Mouse (Mus musculus): ENCODE data around the gene Adamts4. TPM values are rescaled to one million over a fixed set of nuclear protein-coding genes. Genes with fewer than 3 reads are reported as not detected.

Gene Adamts4
- polyA plus RNA-seq, 1 experiment from 2014 or later, result 11.7 TPM

GRCm38 (mm10) chr1:171268341-171268740, 18.1 kb downstream of the Adamts4 start:
- Histone ChIP-seq H3K4me3 (ENCODE audit: low read depth, low read length) (no peak overlapping the region), H3K27ac (replicated peaks; ENCODE audit: low read depth, low read length) (no peak overlapping the region), H3K9ac (ENCODE audit: low read depth, low read length) (no peak overlapping the region), H3K27me3 (replicated peaks; ENCODE audit: control insufficient read depth, insufficient read depth, low read length) (no peaks in the 10 kb centered on the region), H3K4me2 (ENCODE audit: low read depth, low read length) (no peak overlapping the region), H3K9me3 (ENCODE audit: control insufficient read depth, low read length) (no peaks in the 10 kb centered on the region), H3K4me1 (ENCODE audit: control insufficient read depth, insufficient read depth, low read length) (peaks cover 17% of the 10 kb centered on the region), H3K36me3 (ENCODE audit: control insufficient read depth, insufficient read depth, low read length) (peaks cover 12% of the 10 kb centered on the region)
- 63% methylated on average over 1 of the region's 1 CpGs for WGBS
- ATAC-seq (ENCODE audit: low read depth) (no peak), DNase-seq (ENCODE audit: low spot score) (no peak)

GRCm38 (mm10) chr1:171269848-171270572, 19.8 kb downstream of the Adamts4 start, which contains the start of gene B4galt3:
Gene B4galt3, plus strand, starts transcription at chr1:171270328.
- no peaks in the 10 kb centered on the region for H3K27me3 ChIP-seq (replicated peaks; ENCODE audit: control insufficient read depth, insufficient read depth, low read length)
- DNase-seq (ENCODE audit: low spot score), result peak; percentile 94
- ATAC-seq (ENCODE audit: low read depth), result peak; percentile 94
- H3K9ac ChIP-seq (ENCODE audit: low read depth, low read length), result peak within 1 kb of the TSS; percentile 83
- peaks cover 29% of the 10 kb centered on the region for H3K36me3 ChIP-seq (ENCODE audit: control insufficient read depth, insufficient read depth, low read length)
- peak within 1 kb of the TSS; percentile 75 for H3K4me3 ChIP-seq (ENCODE audit: low read depth, low read length)
- H3K4me1 ChIP-seq (ENCODE audit: control insufficient read depth, insufficient read depth, low read length), result peaks cover 12% of the 10 kb centered on the region; the same call in 1 of the 2 replicates
- WGBS, result 3% methylated on average over 34 of the region's 36 CpGs
- H3K27ac ChIP-seq (replicated peaks; ENCODE audit: low read depth, low read length), result peak within 1 kb of the TSS; percentile 76
- H3K4me2 ChIP-seq (ENCODE audit: low read depth, low read length), result peak within 1 kb of the TSS; percentile 81
- H3K9me3 ChIP-seq (ENCODE audit: control insufficient read depth, low read length), result no peaks in the 10 kb centered on the region

GRCm38 (mm10) chr1:171270573-171270900, 20.3 kb downstream of the Adamts4 start:
- ATAC-seq (ENCODE audit: low read depth) (peak; percentile 79), DNase-seq (ENCODE audit: low spot score) (peak; percentile 58)
- H3K4me2 ChIP-seq (ENCODE audit: low read depth, low read length), result peak overlapping the region; percentile 81
- 1% methylated on average over 13 of the region's 19 CpGs for WGBS
- peaks cover 12% of the 10 kb centered on the region; the same call in 1 of the 2 replicates for H3K4me1 ChIP-seq (ENCODE audit: control insufficient read depth, insufficient read depth, low read length)
- peak overlapping the region; percentile 76; the same call in 1 of the 2 replicates for H3K27ac ChIP-seq (replicated peaks; ENCODE audit: low read depth, low read length)
- H3K9ac ChIP-seq (ENCODE audit: low read depth, low read length), result peak overlapping the region; percentile 83
- H3K4me3 ChIP-seq (ENCODE audit: low read depth, low read length), result peak overlapping the region; percentile 75
- peaks cover 34% of the 10 kb centered on the region for H3K36me3 ChIP-seq (ENCODE audit: control insufficient read depth, insufficient read depth, low read length)
- H3K27me3 ChIP-seq (replicated peaks; ENCODE audit: control insufficient read depth, insufficient read depth, low read length), result no peaks in the 10 kb centered on the region
- H3K9me3 ChIP-seq (ENCODE audit: control insufficient read depth, low read length), result no peaks in the 10 kb centered on the region

GRCm38 (mm10) chr1:171271196-171271595, 21.0 kb downstream of the Adamts4 start:
- WGBS, result 38% methylated on average over 9 of the region's 9 CpGs
- no peaks in the 10 kb centered on the region for H3K27me3 ChIP-seq (replicated peaks; ENCODE audit: control insufficient read depth, insufficient read depth, low read length)
- peaks cover 12% of the 10 kb centered on the region; the same call in 1 of the 2 replicates for H3K4me1 ChIP-seq (ENCODE audit: control insufficient read depth, insufficient read depth, low read length)
- H3K9ac ChIP-seq (ENCODE audit: low read depth, low read length), result peak overlapping the region; percentile 83
- peak overlapping the region; percentile 75 for H3K4me3 ChIP-seq (ENCODE audit: low read depth, low read length)
- peak overlapping the region; percentile 81 for H3K4me2 ChIP-seq (ENCODE audit: low read depth, low read length)
- DNase-seq (ENCODE audit: low spot score) (no peak), ATAC-seq (ENCODE audit: low read depth) (no peak)
- H3K27ac ChIP-seq (replicated peaks; ENCODE audit: low read depth, low read length), result peak overlapping the region; percentile 48; the same call in 1 of the 2 replicates
- H3K36me3 ChIP-seq (ENCODE audit: control insufficient read depth, insufficient read depth, low read length), result peaks cover 41% of the 10 kb centered on the region
- no peaks in the 10 kb centered on the region for H3K9me3 ChIP-seq (ENCODE audit: control insufficient read depth, low read length)

GRCm38 (mm10) chr1:171271622-171272021, 21.4 kb downstream of the Adamts4 start:
- WGBS, result 72% methylated on average over 10 of the region's 10 CpGs
- no peak overlapping the region for H3K4me3 ChIP-seq (ENCODE audit: low read depth, low read length)
- peak overlapping the region; percentile 81 for H3K4me2 ChIP-seq (ENCODE audit: low read depth, low read length)
- no peak overlapping the region for H3K27ac ChIP-seq (replicated peaks; ENCODE audit: low read depth, low read length)
- no peaks in the 10 kb centered on the region for H3K27me3 ChIP-seq (replicated peaks; ENCODE audit: control insufficient read depth, insufficient read depth, low read length)
- H3K36me3 ChIP-seq (ENCODE audit: control insufficient read depth, insufficient read depth, low read length), result peaks cover 45% of the 10 kb centered on the region
- ATAC-seq (ENCODE audit: low read depth) (no peak), DNase-seq (ENCODE audit: low spot score) (no peak)
- peaks cover 12% of the 10 kb centered on the region; the same call in 1 of the 2 replicates for H3K4me1 ChIP-seq (ENCODE audit: control insufficient read depth, insufficient read depth, low read length)
- no peak overlapping the region for H3K9ac ChIP-seq (ENCODE audit: low read depth, low read length)
- H3K9me3 ChIP-seq (ENCODE audit: control insufficient read depth, low read length), result no peaks in the 10 kb centered on the region

- peaks cover 12% of the 10 kb centered on the region; the same call in 1 of the 2 replicates for H3K4me1 ChIP-seq (ENCODE audit: control insufficient read depth, insufficient read depth, low read length)
- H3K4me2 ChIP-seq (ENCODE audit: low read depth, low read length), result peak overlapping the region; percentile 81; the same call in 1 of the 2 replicates
- no peak overlapping the region for H3K9ac ChIP-seq (ENCODE audit: low read depth, low read length)
- peaks cover 49% of the 10 kb centered on the region for H3K36me3 ChIP-seq (ENCODE audit: control insufficient read depth, insufficient read depth, low read length)
- H3K9me3 ChIP-seq (ENCODE audit: control insufficient read depth, low read length), result no peaks in the 10 kb centered on the region
- no peak overlapping the region for H3K27ac ChIP-seq (replicated peaks; ENCODE audit: low read depth, low read length)
- WGBS, result 93% methylated on average over 3 of the region's 3 CpGs
- ATAC-seq (ENCODE audit: low read depth) (no peak), DNase-seq (ENCODE audit: low spot score) (no peak)
- no peaks in the 10 kb centered on the region for H3K27me3 ChIP-seq (replicated peaks; ENCODE audit: control insufficient read depth, insufficient read depth, low read length)
- no peak overlapping the region for H3K4me3 ChIP-seq (ENCODE audit: low read depth, low read length)
These were observed 21.9 kb downstream of the Adamts4 start for GRCm38 (mm10) chr1:171272086-171272485.

GRCm38 (mm10) chr1:171274171-171274570, 23.9 kb downstream of the Adamts4 start:
- ATAC-seq (ENCODE audit: low read depth) (no peak), DNase-seq (ENCODE audit: low spot score) (no peak)
- Histone ChIP-seq H3K4me2 (ENCODE audit: low read depth, low read length) (no peak overlapping the region), H3K36me3 (ENCODE audit: control insufficient read depth, insufficient read depth, low read length) (peaks cover 70% of the 10 kb centered on the region), H3K27me3 (replicated peaks; ENCODE audit: control insufficient read depth, insufficient read depth, low read length) (no peaks in the 10 kb centered on the region), H3K9ac (ENCODE audit: low read depth, low read length) (no peak overlapping the region), H3K9me3 (ENCODE audit: control insufficient read depth, low read length) (no peaks in the 10 kb centered on the region), H3K27ac (replicated peaks; ENCODE audit: low read depth, low read length) (no peak overlapping the region), H3K4me3 (ENCODE audit: low read depth, low read length) (no peak overlapping the region), H3K4me1 (ENCODE audit: control insufficient read depth, insufficient read depth, low read length) (peaks cover 12% of the 10 kb centered on the region; the same call in 1 of the 2 replicates)
- 89% methylated on average over 12 of the region's 12 CpGs for WGBS

- no peak for ATAC-seq (ENCODE audit: low read depth)
These were observed 25.0 kb downstream of the Adamts4 start for GRCm38 (mm10) chr1:171275144-171275734.

More at GRCm38 (mm10) chr1:171275144-171275734, 25.0 kb downstream of the Adamts4 start:
- Histone ChIP-seq H3K4me3 (ENCODE audit: low read depth, low read length) (no peak overlapping the region), H3K9me3 (ENCODE audit: control insufficient read depth, low read length) (no peaks in the 10 kb centered on the region), H3K9ac (ENCODE audit: low read depth, low read length) (0 out of 2 replicates have a peak overlapping the region, but pooled peaks have one; percentile 3), H3K27ac (replicated peaks; ENCODE audit: low read depth, low read length) (no peak overlapping the region), H3K36me3 (ENCODE audit: control insufficient read depth, insufficient read depth, low read length) (peaks cover 70% of the 10 kb centered on the region), H3K4me1 (ENCODE audit: control insufficient read depth, insufficient read depth, low read length) (peaks cover 13% of the 10 kb centered on the region), H3K27me3 (replicated peaks; ENCODE audit: control insufficient read depth, insufficient read depth, low read length) (no peaks in the 10 kb centered on the region), H3K4me2 (ENCODE audit: low read depth, low read length) (no peak overlapping the region)
- no peak for DNase-seq (ENCODE audit: low spot score)
- WGBS, result 86% methylated on average over 11 of the region's 11 CpGs
